21 mouse cellular contexts compared by ENCODE assay signal in the genomic region with DNA sequence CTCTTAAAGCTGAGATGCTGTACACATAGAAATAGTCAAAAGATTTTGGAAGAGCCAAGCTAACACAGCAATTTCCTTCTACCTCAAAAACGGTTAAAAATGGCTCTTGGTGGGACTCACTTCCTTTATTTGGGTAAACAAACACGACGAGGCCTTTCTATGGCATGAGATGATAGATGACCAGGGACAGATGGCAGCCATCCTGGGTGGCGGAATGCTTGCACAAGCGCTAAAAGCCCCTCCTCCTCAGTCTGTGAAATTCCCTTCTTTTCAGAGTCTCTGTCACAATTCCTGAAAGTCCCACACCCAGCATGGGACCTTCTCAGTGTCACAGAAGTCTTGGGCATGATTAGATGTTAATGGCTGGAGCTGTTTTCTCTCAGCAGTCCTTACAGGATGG. TPM values are rescaled to one million over a fixed set of nuclear protein-coding genes. Genes with fewer than 3 reads are reported as not detected.
A peak's percentile ranks its signal among the peaks of the same experiment; 100 is the strongest.
DNase-seq lines count a peak whose midpoint lies in the region; ATAC-seq lines count a peak whose summit lies in the region.
"Had no signal": no experiment of that assay in that cellular context is flagged by ENCODE, and none has a peak within 500 bp of the region (broad histone marks: within the 10 kb centered on the region; RNA-seq: fewer than 3 reads in every experiment).

No protein-coding gene starts in this region.

- no peaks in the 10 kb centered on the region for H3K36me3 ChIP-seq in hindbrain, embryonic 11.5 days (ENCODE audit: control insufficient read depth, insufficient read depth, low read length)
- H3K36me3 ChIP-seq in hindbrain, embryonic 16.5 days (ENCODE audit: control insufficient read depth, insufficient read depth, low read length) = no peaks in the 10 kb centered on the region
- H3K36me3 ChIP-seq in lung, embryonic 16.5 days (ENCODE audit: control insufficient read depth, insufficient read depth, low read length) = no peaks in the 10 kb centered on the region
- H3K36me3 ChIP-seq in liver, embryonic 11.5 days (ENCODE audit: control insufficient read depth, insufficient read depth, low read length) = no peaks in the 10 kb centered on the region
- H3K36me3 ChIP-seq: G1E; hindbrain, embryonic 15.5 days; limb, embryonic 10.5 days; midbrain, embryonic 13.5 days had no signal

- DNase-seq in hindbrain, embryonic 11.5 days (ENCODE audit: low spot score) = peak; percentile 6
- DNase-seq in lung, postnatal 25 days (ENCODE audit: low spot score) = no peak
- peak; percentile 29 for DNase-seq in embryo, embryonic 10.5 days (ENCODE audit: low spot score)
- DNase-seq in gastrocnemius, adult 18-20 months (ENCODE audit: low spot score) = no peak
- DNase-seq in liver, embryonic 11.5 days (ENCODE audit: low spot score) = no peak
- DNase-seq: cerebellum, adult 2 months; gastrocnemius, postnatal 10 days; heart, adult 18-20 months; heart, postnatal 36 days; kidney, postnatal 25 days; right cerebral cortex, postnatal 4 days had no signal

- H3K4me3 ChIP-seq in hindbrain, embryonic 11.5 days (ENCODE audit: low read depth, low read length) = no peak overlapping the region
- H3K4me3 ChIP-seq in hindbrain, embryonic 16.5 days (ENCODE audit: low read length) = no peak overlapping the region
- H3K4me3 ChIP-seq in lung, embryonic 16.5 days (ENCODE audit: low read length) = no peak overlapping the region
- H3K4me3 ChIP-seq in liver, embryonic 11.5 days (ENCODE audit: low read depth, low read length) = no peak overlapping the region
- H3K4me3 ChIP-seq: hindbrain, embryonic 15.5 days; limb, embryonic 10.5 days; midbrain, embryonic 13.5 days had no signal

- no peak overlapping the region for H3K27ac ChIP-seq in hindbrain, embryonic 11.5 days (ENCODE audit: low read depth, low read length)
- H3K27ac ChIP-seq in hindbrain, embryonic 16.5 days (ENCODE audit: low read depth, low read length) = no peak overlapping the region
- H3K27ac ChIP-seq in lung, embryonic 16.5 days (ENCODE audit: low read length) = peak overlapping the region; percentile 0; the same call in 1 of the 2 replicates
- H3K27ac ChIP-seq in liver, embryonic 11.5 days (ENCODE audit: low read depth, low read length) = no peak overlapping the region
- H3K27ac ChIP-seq: hindbrain, embryonic 15.5 days; limb, embryonic 10.5 days; macrophage; midbrain, embryonic 13.5 days; stomach, postnatal 0 days had no signal

- no peak overlapping the region for H3K4me2 ChIP-seq in hindbrain, embryonic 11.5 days (replicated peaks; ENCODE audit: low read depth, low read length)
- H3K4me2 ChIP-seq in hindbrain, embryonic 16.5 days (ENCODE audit: low read length) = no peak overlapping the region
- H3K4me2 ChIP-seq in lung, embryonic 16.5 days (ENCODE audit: low read depth, low read length) = no peak overlapping the region
- no peak overlapping the region for H3K4me2 ChIP-seq in liver, embryonic 11.5 days
- H3K4me2 ChIP-seq: hindbrain, embryonic 15.5 days; midbrain, embryonic 13.5 days had no signal

- no peaks in the 10 kb centered on the region for H3K9me3 ChIP-seq in hindbrain, embryonic 11.5 days (ENCODE audit: control insufficient read depth, low read length)
- no peaks in the 10 kb centered on the region for H3K9me3 ChIP-seq in hindbrain, embryonic 16.5 days (ENCODE audit: control insufficient read depth, low read length)
- H3K9me3 ChIP-seq in lung, embryonic 16.5 days (ENCODE audit: control insufficient read depth, low read length) = no peaks in the 10 kb centered on the region
- H3K9me3 ChIP-seq in liver, embryonic 11.5 days (ENCODE audit: control insufficient read depth, low read length) = no peaks in the 10 kb centered on the region
- H3K9me3 ChIP-seq: G1E; hindbrain, embryonic 15.5 days; limb, embryonic 10.5 days; midbrain, embryonic 13.5 days had no signal

- H3K4me1 ChIP-seq in hindbrain, embryonic 11.5 days (replicated peaks; ENCODE audit: control insufficient read depth, insufficient read depth, low read length) = no peaks in the 10 kb centered on the region
- no peaks in the 10 kb centered on the region for H3K4me1 ChIP-seq in hindbrain, embryonic 16.5 days (ENCODE audit: control insufficient read depth, insufficient read depth, low read depth, low read length)
- H3K4me1 ChIP-seq in lung, embryonic 16.5 days (replicated peaks; ENCODE audit: control insufficient read depth, insufficient read depth, low read length) = peaks cover 5% of the 10 kb centered on the region; the same call in 1 of the 2 replicates
- H3K4me1 ChIP-seq in liver, embryonic 11.5 days (replicated peaks; ENCODE audit: control insufficient read depth, insufficient read depth, low read length) = no peaks in the 10 kb centered on the region
- H3K4me1 ChIP-seq: hindbrain, embryonic 15.5 days; limb, embryonic 10.5 days; midbrain, embryonic 13.5 days had no signal

- H3K9ac ChIP-seq in hindbrain, embryonic 11.5 days (ENCODE audit: low read depth, low read length) = no peak overlapping the region
- no peak overlapping the region for H3K9ac ChIP-seq in hindbrain, embryonic 16.5 days (ENCODE audit: low read depth, low read length)
- H3K9ac ChIP-seq in lung, embryonic 16.5 days (ENCODE audit: low read length) = no peak overlapping the region
- H3K9ac ChIP-seq in liver, embryonic 11.5 days (ENCODE audit: low read depth, low read length) = no peak overlapping the region
- H3K9ac ChIP-seq: hindbrain, embryonic 15.5 days; midbrain, embryonic 13.5 days had no signal

- 43% methylated on average over 5 of the region's 5 CpGs for WGBS in hindbrain, embryonic 11.5 days
- WGBS in hindbrain, embryonic 16.5 days = 42% methylated on average over 5 of the region's 5 CpGs
- WGBS in lung, embryonic 16.5 days = 13% methylated on average over 5 of the region's 5 CpGs
- WGBS in liver, embryonic 11.5 days = 27% methylated on average over 5 of the region's 5 CpGs

- H3K27me3 ChIP-seq in hindbrain, embryonic 11.5 days (ENCODE audit: control insufficient read depth, insufficient read depth, low read length) = no peaks in the 10 kb centered on the region
- H3K27me3 ChIP-seq in hindbrain, embryonic 16.5 days (replicated peaks; ENCODE audit: control insufficient read depth, insufficient read depth, low read length) = no peaks in the 10 kb centered on the region
- H3K27me3 ChIP-seq in lung, embryonic 16.5 days (ENCODE audit: control insufficient read depth, insufficient read depth, low read depth, low read length) = no peaks in the 10 kb centered on the region
- H3K27me3 ChIP-seq in liver, embryonic 11.5 days (replicated peaks; ENCODE audit: control insufficient read depth, insufficient read depth, low read length) = no peaks in the 10 kb centered on the region
- H3K27me3 ChIP-seq: hindbrain, embryonic 15.5 days; midbrain, embryonic 13.5 days had no signal

- ATAC-seq in hindbrain, embryonic 11.5 days (ENCODE audit: low FRiP score) = no peak
- ATAC-seq in hindbrain, embryonic 16.5 days = no peak
- peak; percentile 86 for ATAC-seq in lung, embryonic 16.5 days (ENCODE audit: low read depth)
- peak; percentile 33 for ATAC-seq in megakaryocyte progenitor cell, adult 5-6 weeks (replicated peaks; ENCODE audit: poor library complexity)
- no peak for ATAC-seq in liver, embryonic 11.5 days (replicated peaks; ENCODE audit: low FRiP score)
- ATAC-seq: intestine, embryonic 16.5 days; midbrain, embryonic 13.5 days had no signal

RNA-seq across cellular contexts. Expression of a gene that starts 59.3 kb away (rescaled TPM):
- 87.4 and 88.3 TPM in 2 replicates for polyA plus RNA-seq in hindbrain, embryonic 11.5 days (2014; fragmentation: Nextera tagmentation; extraction: Ambion mirVana)
- polyA plus RNA-seq in hindbrain, embryonic 16.5 days (2015; fragmentation: Nextera tagmentation; extraction: Ambion mirVana) = 83.2 and 91.0 TPM in 2 replicates
- polyA plus RNA-seq in lung, embryonic 16.5 days (2015; fragmentation: Nextera tagmentation; extraction: Ambion mirVana) = 55.2 and 58.5 TPM in 2 replicates
- 15.5 and 15.9 TPM in 2 replicates for total RNA-seq in megakaryocyte progenitor cell, adult 5-6 weeks (2015)
- 19.7 and 21.2 TPM in 2 replicates for total RNA-seq in megakaryocyte progenitor cell, adult 5-6 weeks (2017)
- 10 to 100 TPM; 22.8 to 25.1 TPM for total RNA-seq in gastrocnemius, adult 18-20 months (2021)
- 40.6 and 43.9 TPM in 2 replicates for polyA plus RNA-seq in liver, embryonic 11.5 days (2014; fragmentation: Nextera tagmentation; extraction: Ambion mirVana)

Comparison
In these comparisons a context has a peak if more than half of its experiments do, and no peak if none do; other contexts are left out.
1. ATAC-seq: peak in lung, embryonic 16.5 days (single experiment) and megakaryocyte progenitor cell, adult 5-6 weeks (single experiment); none in hindbrain, embryonic 11.5 days (single experiment), hindbrain, embryonic 16.5 days (single experiment) and liver, embryonic 11.5 days (single experiment).
2. DNase-seq: peak in hindbrain, embryonic 11.5 days (single experiment) and embryo, embryonic 10.5 days (single experiment); none in lung, postnatal 25 days (single experiment), gastrocnemius, adult 18-20 months (single experiment) and liver, embryonic 11.5 days (single experiment).